Comparison of ENCODE assay signal across 16 mouse cellular contexts in genomic region chr5:103729225-103729624, GRCm38 (mm10).
"Had no signal": no experiment of that assay in that cellular context is flagged by ENCODE, and none has a peak within 500 bp of the region (broad histone marks: within the 10 kb centered on the region; RNA-seq: fewer than 3 reads in every experiment).

No protein-coding gene starts in this region.

- H3K4me3 ChIP-seq: liver, embryonic 12.5 days; liver, embryonic 15.5 days; midbrain, embryonic 10.5 days; midbrain, embryonic 12.5 days; myocyte; neural tube, embryonic 13.5 days; neural tube, embryonic 15.5 days; stomach, embryonic 15.5 days had no signal

- DNase-seq: lung, adult 18-20 months; lung, embryonic 14.5 days; lung, postnatal 10 days; lung, postnatal 4 days; midbrain, embryonic 14.5 days; right cerebral cortex, postnatal 14 days; thymus, postnatal 36 days had no signal

- H3K27ac ChIP-seq: liver, embryonic 12.5 days; liver, embryonic 15.5 days; midbrain, embryonic 10.5 days; midbrain, embryonic 12.5 days; neural tube, embryonic 13.5 days; neural tube, embryonic 15.5 days; stomach, embryonic 15.5 days; stomach, postnatal 0 days had no signal

- H3K36me3 ChIP-seq: liver, embryonic 12.5 days; liver, embryonic 15.5 days; midbrain, embryonic 10.5 days; midbrain, embryonic 12.5 days; neural tube, embryonic 13.5 days; neural tube, embryonic 15.5 days; stomach, embryonic 15.5 days had no signal

- H3K4me1 ChIP-seq: neural tube, embryonic 15.5 days; stomach, embryonic 15.5 days had no signal

- H3K27me3 ChIP-seq: stomach, embryonic 15.5 days had no signal
